Mouse (Mus musculus): ENCODE measurements around the gene Ccser1.
"Not testable (repeated sequence)": the region's sequence is repeated elsewhere in the genome, so short reads cannot be mapped to it uniquely, and the experiment has no call there.

Gene Ccser1

GRCm38 (mm10) chr6:61215705-61216104 is 35.6 kb downstream of the Ccser1 start:
- in situ Hi-C loops (cut with MboI; ENCODE audit: low pct_unique_long_range_greater_than_20kb in 1 of 2, low sequenced_read_pairs in 2 of 2, unreplicated experiment in 1 of 2): no loop called here

GRCm38 (mm10) chr6:61216514-61216913 is 36.4 kb downstream of the Ccser1 start:
- in situ Hi-C loops (cut with MboI; ENCODE audit: low pct_unique_long_range_greater_than_20kb in 1 of 2, low sequenced_read_pairs in 2 of 2, unreplicated experiment in 1 of 2): no loop called here

- in situ Hi-C loops (cut with MboI; ENCODE audit: low pct_unique_long_range_greater_than_20kb in 1 of 2, low sequenced_read_pairs in 2 of 2, unreplicated experiment in 1 of 2): no loop called here
Measured at GRCm38 (mm10) chr6:61217717-61218116, 37.6 kb downstream of the Ccser1 start.

GRCm38 (mm10) chr6:61223563-61223962 is 43.4 kb downstream of the Ccser1 start:
- in situ Hi-C loops (cut with MboI; ENCODE audit: low pct_unique_long_range_greater_than_20kb in 1 of 2, low sequenced_read_pairs in 2 of 2, unreplicated experiment in 1 of 2): no loop called here

GRCm38 (mm10) chr6:61225302-61225701 is 45.2 kb downstream of the Ccser1 start:
- in situ Hi-C loops (cut with MboI; ENCODE audit: low pct_unique_long_range_greater_than_20kb in 1 of 2, low sequenced_read_pairs in 2 of 2, unreplicated experiment in 1 of 2): no loop called here

GRCm38 (mm10) chr6:61230058-61230718 is 50.1 kb downstream of the Ccser1 start:
- in situ Hi-C loops (cut with MboI; ENCODE audit: low pct_unique_long_range_greater_than_20kb in 1 of 2, low sequenced_read_pairs in 2 of 2, unreplicated experiment in 1 of 2): no loop called here

GRCm38 (mm10) chr6:61233060-61233459 is 52.9 kb downstream of the Ccser1 start:
- in situ Hi-C loops (cut with MboI; ENCODE audit: low pct_unique_long_range_greater_than_20kb in 1 of 2, low sequenced_read_pairs in 2 of 2, unreplicated experiment in 1 of 2): no loop called here

DNA sequence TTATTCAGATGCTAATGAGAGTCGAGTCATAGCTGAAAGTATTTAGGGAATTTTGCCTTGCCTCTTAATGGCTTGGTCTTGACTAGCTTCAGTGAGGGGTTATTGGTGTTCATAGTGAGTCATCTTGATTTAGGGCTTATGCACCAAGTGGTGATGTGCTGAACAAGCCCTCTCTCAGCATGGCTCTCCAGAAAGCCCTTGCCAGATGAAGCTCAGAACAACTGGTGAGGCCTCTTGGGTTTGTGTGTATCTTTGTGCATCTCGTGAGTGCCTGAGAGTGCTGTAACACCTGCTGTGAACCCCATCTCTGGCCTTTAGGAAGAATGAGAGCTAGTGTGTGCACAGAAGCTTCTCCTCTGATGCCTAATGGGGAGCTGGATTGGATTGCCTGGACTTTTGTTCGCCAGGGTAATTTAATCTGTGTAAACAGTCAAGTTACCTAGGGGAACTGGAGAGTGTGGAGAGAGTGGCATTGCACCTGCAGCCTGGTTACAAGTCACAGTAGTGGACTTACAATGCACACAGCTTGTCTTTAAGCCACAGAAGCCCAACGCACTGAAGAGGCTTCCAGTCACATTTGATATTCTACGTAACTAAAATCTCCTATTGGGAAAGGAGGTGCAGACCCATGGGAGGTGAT is 53.5 kb downstream of the Ccser1 start:
- in situ Hi-C loops (cut with MboI; ENCODE audit: low pct_unique_long_range_greater_than_20kb in 1 of 2, low sequenced_read_pairs in 2 of 2, unreplicated experiment in 1 of 2): no loop called here

DNA sequence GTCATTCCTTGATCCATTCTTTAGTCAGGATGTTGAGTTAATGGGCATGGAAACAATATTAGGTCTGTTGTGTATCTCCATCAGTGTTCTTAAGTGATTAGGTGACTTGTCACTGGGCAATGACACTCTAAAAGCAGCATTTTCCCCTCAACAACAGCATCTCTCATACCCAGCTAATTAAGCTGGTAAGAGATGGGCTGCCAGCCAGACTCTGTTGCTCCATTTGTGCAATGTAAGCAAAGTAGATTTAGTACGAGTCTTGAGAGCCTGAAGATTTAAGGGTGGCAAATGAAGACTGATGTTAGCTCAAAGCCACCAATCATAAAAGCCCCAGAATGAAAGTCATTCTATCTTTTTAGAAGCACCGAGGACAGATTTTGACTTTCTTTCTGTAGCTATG is 60.5 kb downstream of the Ccser1 start:
- in situ Hi-C loops (cut with MboI; ENCODE audit: low pct_unique_long_range_greater_than_20kb in 1 of 2, low sequenced_read_pairs in 2 of 2, unreplicated experiment in 1 of 2): no loop called here

DNA sequence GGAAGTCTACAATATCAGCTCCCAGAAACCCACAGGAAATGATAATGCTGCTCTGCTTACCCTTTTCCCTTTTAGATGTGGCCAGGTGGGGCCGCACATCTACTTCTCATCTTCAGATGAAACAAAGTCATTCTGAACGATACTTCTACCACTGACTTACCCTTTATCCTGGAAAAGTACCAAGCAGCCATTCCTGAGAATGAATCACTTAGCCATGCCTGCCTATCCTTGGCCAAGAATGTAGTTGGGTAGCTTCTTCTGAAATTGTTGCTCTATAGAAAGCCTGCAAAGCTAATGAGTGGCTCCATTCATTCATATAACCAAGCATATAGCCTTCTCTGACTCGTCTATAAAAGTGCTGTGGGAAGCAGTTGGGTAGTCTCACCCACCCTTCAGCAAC is 62.4 kb downstream of the Ccser1 start:
- in situ Hi-C loops (cut with MboI; ENCODE audit: low pct_unique_long_range_greater_than_20kb in 1 of 2, low sequenced_read_pairs in 2 of 2, unreplicated experiment in 1 of 2): no loop called here

GRCm38 (mm10) chr6:61246523-61246922 is 66.4 kb downstream of the Ccser1 start:
- in situ Hi-C loops (cut with MboI; ENCODE audit: low pct_unique_long_range_greater_than_20kb in 1 of 2, low sequenced_read_pairs in 2 of 2, unreplicated experiment in 1 of 2): no loop called here

DNA sequence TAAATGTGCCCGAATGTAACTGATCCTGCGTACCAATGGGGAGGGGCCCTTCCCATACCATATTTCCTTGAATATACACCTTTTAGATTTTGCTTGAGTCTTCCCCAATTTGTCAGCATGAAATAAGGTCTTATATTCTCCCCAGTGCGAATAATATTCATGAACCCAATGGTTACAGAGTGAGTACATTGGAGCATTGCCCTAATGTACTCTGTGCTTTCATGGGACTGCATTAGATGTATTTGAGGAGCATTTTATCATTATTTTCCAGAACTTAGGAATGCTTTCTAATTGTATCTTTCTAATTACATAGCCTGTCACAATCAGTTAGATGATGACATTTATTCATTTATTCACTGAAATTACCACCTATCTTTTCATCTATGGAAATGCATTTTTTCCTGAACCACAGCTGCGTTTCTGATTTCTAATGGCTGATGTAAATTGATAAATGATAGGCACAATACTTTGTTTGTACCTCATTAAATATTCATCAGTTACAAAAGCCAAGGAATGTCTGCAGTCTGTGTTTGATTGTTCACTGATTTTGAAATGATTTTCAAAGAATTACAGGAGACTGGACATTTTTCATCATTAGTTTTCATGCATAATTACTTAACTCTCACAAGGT is 67.8 kb downstream of the Ccser1 start:
- in situ Hi-C loops (cut with MboI; ENCODE audit: low pct_unique_long_range_greater_than_20kb in 1 of 2, low sequenced_read_pairs in 2 of 2, unreplicated experiment in 1 of 2): no loop called here

DNA sequence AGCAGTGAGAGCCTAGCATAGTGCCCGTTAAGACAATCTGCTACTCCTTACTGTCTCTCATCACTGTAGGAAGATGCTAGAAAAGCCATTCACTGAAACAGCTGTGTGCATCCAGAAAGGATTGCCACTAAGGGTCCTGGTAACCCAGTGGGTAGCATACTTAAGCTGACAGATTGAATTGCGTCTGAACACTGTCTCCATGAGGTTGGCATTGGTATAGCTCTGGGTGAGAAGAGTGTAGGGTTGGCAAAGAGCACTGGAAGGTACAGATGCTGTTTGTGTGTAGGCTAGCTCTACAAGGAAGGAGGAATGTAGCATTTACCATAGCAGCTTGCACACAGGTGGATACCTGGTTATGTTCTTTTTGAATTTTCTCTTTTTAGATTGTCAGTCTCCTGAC is 68.6 kb downstream of the Ccser1 start:
- in situ Hi-C loops (cut with MboI; ENCODE audit: low pct_unique_long_range_greater_than_20kb in 1 of 2, low sequenced_read_pairs in 2 of 2, unreplicated experiment in 1 of 2): no loop called here

GRCm38 (mm10) chr6:61251232-61251631 is 71.1 kb downstream of the Ccser1 start:
- in situ Hi-C loops (cut with MboI; ENCODE audit: low pct_unique_long_range_greater_than_20kb in 1 of 2, low sequenced_read_pairs in 2 of 2, unreplicated experiment in 1 of 2): no loop called here

- in situ Hi-C loops (cut with MboI; ENCODE audit: low pct_unique_long_range_greater_than_20kb in 1 of 2, low sequenced_read_pairs in 2 of 2, unreplicated experiment in 1 of 2): no loop called here
Measured at GRCm38 (mm10) chr6:61252912-61253311, 72.8 kb downstream of the Ccser1 start.

GRCm38 (mm10) chr6:61255874-61256273 is 75.8 kb downstream of the Ccser1 start:
- in situ Hi-C loops (cut with MboI; ENCODE audit: low pct_unique_long_range_greater_than_20kb in 1 of 2, low sequenced_read_pairs in 2 of 2, unreplicated experiment in 1 of 2): not testable (repeated sequence)

- in situ Hi-C loops (cut with MboI; ENCODE audit: low pct_unique_long_range_greater_than_20kb in 1 of 2, low sequenced_read_pairs in 2 of 2, unreplicated experiment in 1 of 2): no loop called here
Measured at GRCm38 (mm10) chr6:61258847-61259634, 78.9 kb downstream of the Ccser1 start.

DNA sequence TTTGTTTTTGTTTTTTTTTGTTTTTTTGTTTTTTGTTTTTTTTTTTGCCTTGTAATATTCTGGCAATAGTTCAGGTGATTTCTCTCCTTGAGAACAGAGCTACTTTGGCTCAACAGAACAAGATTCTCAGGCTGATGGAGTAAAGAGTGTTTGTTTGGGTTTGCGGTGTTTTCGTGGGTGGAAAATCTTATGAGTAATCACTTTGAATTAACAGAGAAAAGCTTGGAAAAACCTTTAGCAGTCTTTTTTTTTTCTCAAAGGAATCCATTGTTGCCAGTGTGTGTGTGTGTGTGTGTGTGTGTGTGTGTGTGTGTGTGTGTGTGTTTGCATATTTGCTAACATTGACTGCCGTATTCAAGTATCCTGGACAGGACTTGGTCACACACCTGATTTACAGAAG is 81.3 kb downstream of the Ccser1 start:
- in situ Hi-C loops (cut with MboI; ENCODE audit: low pct_unique_long_range_greater_than_20kb in 1 of 2, low sequenced_read_pairs in 2 of 2, unreplicated experiment in 1 of 2): no loop called here

DNA sequence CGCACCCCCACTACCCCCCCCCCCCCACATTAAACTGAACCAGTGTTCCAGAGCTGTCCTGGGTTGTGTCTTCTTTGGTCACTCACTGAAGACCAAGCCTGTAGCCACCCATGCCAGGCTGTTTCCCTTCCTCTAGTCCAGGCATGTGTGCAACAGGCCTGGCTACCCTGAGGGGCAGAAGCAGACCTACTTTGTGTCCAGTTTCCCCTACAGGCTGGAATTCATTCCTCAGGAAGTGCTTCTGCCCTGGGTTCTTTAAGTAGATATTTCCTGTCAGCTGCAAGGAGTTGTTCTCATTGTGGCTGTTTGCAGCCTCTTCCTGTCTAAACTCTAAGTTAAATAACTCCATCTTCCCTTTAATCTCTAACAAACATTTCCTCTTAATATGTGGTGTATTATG is 82.3 kb downstream of the Ccser1 start:
- in situ Hi-C loops (cut with MboI; ENCODE audit: low pct_unique_long_range_greater_than_20kb in 1 of 2, low sequenced_read_pairs in 2 of 2, unreplicated experiment in 1 of 2): no loop called here
